Mouse (Mus musculus) limb, embryonic 10.5 days (tissue): ENCODE measurements around the gene Gm9972. TPM values are rescaled to one million over a fixed set of nuclear protein-coding genes. Genes with fewer than 3 reads are reported as not detected.

Experiments used
- polyA plus RNA-seq: library from polyadenylated mRNA; unstranded; fragments of >200 nt; fragmentation: Nextera tagmentation; extraction: Ambion mirVana; gene quantifications from 2 replicates; pipeline ENCODE4 v1.2.1, GENCODE M21; 2016

Gene Gm9972
- polyA plus RNA-seq, 1 experiment from 2014 or later: not detected

Other genes with a start within 250 kb of the Gm9972 start
- 0.04 TPM in 1 of 2 replicates, not detected in the other for gene Atp10b, start 114.1 kb downstream of the Gm9972 start, polyA plus RNA-seq